Mouse (Mus musculus) thymus, postnatal 0 days (tissue): ENCODE data around the gene Runx1. TPM values are rescaled to one million over a fixed set of nuclear protein-coding genes. Genes with fewer than 3 reads are reported as not detected.

Source experiments
- DNase-seq: peaks from one replicate; pipeline ENCODE4 v3.0.0-alpha.2; 2015; ENCODE audit warnings: low spot score
- polyA plus RNA-seq: library from polyadenylated mRNA; unstranded; fragments of >200 nt; fragmentation: Nextera tagmentation; extraction: Ambion mirVana; gene quantifications from 2 replicates; pipeline ENCODE4 v1.2.1, GENCODE M21; 2015

Runx1 gene
- polyA plus RNA-seq, 1 experiment from 2014 or later, result 45.5 TPM

DNA sequence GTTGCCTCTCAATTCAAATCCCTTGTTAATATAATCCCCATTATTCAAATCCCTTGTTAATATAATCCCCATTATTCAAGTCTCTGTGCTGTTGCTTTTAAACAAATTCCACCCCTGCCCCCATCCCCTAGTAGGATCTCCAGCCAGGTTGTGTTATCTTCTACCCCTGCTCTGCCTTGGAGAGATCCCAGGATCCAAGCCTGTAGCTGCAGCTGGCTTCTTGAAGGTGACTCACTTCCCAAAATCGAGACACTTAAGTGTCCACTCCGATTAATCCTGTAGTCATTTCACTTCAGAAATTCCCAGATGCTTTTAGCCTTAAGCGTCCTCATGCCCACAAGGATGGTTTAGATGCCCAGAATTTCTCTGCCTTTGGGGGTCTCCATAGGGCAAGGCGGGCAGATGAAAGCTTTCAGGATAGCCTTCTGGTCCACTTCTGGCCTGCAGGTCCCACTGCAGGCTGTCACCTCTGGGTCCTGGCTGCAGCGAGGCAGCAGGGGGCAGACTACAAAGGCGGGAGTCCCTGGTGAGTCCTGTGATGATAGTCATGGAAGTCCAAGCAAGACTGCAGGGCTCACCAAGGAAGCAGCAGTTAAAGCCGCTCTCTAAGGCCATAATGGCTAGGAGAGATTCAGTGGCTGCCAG is 1.8 kb upstream of the Runx1 start:
- DNase-seq, result peak; percentile 58

- no peak for DNase-seq
These were observed 734 bp upstream of the Runx1 start for GRCm38 (mm10) chr16:92826683-92827082.

GRCm38 (mm10) chr16:92825204-92825843 is 625 bp downstream of the Runx1 start:
- DNase-seq, result peak; percentile 58

GRCm38 (mm10) chr16:92824723-92825203 is 1.2 kb downstream of the Runx1 start:
- no peak for DNase-seq

DNA sequence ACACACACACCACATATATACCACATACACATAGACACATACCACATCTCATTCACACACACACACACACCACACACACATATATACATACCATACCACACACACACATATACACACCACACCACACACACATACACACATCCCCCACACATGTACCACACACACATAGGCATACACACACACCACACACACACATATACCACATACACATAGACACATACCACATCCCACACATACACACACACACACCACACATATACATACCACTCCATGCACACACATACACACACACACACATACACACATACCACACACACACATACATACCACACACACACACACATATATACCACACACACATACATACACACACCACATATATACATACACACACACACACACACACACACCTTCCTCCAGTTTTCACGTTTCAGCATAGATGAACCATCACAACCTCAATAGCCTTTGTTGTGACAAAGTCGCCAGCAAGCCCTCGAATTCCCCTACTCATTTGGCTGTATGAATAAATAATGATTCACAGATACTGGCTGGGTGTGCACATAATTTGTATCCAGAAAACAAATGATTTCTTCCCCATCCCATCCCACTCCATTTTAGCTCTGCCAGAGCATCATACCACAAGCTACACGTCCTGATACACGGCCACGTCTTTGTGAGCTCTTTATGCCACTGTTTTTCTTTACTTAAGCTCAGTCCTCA is 1.8 kb downstream of the Runx1 start:
- no peak for DNase-seq

GRCm38 (mm10) chr16:92823381-92823862 is 2.5 kb downstream of the Runx1 start:
- DNase-seq, result peak; percentile 34

DNA sequence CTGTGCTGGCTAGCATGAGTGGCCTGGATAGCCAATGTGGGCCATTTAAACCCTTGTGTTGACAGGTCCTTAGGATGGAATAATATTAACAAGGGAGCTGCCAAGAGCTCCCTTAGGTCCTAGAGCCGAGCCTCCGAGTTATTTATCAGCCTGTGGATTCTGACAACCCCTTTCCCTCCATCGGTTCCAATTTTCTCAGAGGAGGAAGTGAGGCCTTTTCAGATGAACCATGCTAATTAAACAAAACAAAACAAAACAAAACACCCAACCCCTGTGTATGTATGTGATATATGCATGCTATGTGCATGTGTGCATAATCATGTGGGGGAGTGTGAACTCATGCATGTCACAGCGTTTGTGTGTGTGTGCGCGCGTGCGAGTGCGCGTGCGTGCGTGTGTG is 3.3 kb downstream of the Runx1 start:
- DNase-seq, result no peak

DNA sequence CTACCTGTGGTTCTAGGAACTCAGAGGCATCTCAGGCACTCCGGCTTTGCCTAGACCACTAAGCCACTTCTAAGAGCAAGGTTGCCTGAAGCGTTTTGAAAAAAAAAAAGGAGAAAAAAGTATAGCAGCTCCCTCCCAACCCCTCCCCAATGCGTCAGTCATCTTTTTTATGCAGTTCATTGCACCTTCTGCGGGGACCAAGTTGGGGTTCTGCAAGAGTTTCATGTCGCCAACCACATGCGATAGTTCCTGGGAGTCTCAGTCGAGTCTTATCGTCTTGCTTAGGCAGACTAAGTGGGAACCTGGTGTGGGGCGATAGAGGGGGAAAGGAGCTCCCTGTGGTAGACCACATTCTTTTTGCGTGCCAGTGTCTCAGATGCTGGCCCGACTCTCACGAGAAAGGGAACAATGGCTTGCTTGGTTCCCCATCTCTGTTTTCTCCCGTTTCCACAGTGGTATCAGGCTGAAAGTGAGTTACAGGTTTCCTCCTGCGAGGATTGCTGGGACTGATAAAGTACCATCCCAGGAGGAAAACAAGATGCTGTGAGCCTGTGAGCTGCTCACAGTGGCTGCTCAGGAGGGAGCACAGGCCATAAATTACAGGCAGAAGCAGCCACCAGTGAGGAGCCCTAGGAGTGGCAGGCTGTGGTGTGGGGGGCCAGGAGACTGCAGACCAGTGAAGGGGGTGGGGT is 3.9 kb downstream of the Runx1 start:
- DNase-seq, result peak; percentile 82

DNA sequence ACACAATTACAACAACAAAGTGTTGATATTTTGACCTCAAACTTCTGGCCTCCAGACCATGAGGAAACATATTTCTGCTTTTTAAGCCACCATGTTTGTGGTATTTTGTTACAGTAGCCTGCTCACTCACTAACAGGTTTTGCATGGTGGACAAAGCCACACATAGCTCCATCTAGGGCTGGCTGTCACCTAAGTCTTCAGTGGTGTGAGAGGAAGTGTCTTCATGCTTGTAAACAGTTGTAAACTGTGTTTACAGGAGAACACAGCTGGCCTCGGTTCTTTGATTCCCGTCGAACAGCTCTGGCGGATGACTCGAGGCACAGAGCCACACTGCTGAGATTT is 4.4 kb downstream of the Runx1 start:
- DNase-seq, result no peak

GRCm38 (mm10) chr16:92820451-92820850 is 5.5 kb downstream of the Runx1 start:
- no peak for DNase-seq

DNA sequence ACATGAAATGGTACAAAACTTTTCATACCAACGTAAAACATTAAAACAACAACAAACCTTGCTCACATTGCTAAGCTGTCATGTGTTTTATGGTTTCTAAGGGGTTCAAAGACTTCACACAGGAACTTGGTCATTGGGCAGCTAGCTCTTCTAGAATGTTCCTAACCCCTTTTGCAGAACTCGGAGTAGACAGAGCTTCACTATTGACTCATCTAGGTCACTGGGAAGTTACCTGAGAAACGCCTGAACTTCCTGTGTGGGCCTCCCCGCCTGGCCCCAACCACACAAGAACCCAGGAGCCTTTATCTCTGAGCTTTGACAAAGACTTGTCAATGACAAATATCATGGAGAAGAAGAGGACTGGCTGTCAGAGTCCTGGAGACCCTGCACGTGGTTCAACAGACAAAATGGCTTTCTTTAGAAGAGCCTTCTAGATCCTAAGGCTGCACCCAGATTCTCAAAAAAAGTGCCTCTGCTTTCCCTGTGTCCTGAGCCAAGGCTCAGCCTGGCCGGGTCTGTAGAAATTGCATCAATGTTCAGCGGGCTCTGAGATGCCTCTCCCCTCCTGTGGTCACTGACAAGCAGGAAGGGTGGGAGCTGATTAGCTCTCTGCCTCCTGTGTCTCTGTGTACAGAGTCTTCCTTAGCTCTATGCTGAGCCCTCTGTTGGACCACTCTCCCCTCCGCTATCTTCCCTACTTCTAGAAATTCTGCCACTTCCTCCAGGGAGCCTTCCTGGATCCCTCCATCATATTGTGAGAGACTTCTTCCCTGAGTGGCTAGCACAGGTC is 7.3 kb downstream of the Runx1 start:
- DNase-seq, result peak; percentile 53

DNA sequence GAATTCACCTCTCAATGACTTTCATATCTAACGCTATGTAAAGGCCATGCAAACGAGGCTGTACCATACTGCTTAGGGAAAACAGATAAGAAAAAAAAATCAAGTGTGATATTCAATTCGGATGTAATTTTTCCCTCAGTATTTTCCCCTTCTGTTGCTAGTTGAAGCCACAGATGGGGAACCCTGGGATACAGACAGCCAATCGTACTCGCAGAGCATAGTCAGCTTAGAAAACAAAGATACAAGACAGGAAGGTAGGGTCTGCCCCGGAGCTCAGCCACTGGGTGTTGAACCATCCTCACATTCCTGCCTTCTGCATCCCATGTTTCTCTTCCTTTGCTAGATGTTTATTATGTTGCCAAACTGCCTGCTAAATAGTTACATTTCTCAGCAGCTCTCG is 9.9 kb downstream of the Runx1 start:
- no peak for DNase-seq

DNA sequence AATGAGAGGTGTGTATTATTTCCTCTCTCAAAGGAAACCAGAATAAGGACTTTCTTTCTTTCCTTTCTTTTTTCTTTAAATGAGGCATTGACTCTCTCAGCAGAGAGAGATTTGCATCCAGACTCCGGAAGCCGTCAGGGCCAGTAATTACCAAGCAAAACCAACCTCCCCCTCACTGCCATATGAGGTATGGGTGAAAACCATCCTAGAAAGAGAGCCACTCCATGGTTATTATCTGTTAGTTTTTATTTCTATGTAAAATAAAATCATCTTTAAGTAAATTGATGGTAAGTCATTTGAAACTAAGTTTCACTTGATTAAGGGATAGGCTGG is 10.8 kb downstream of the Runx1 start:
- DNase-seq, result no peak

DNA sequence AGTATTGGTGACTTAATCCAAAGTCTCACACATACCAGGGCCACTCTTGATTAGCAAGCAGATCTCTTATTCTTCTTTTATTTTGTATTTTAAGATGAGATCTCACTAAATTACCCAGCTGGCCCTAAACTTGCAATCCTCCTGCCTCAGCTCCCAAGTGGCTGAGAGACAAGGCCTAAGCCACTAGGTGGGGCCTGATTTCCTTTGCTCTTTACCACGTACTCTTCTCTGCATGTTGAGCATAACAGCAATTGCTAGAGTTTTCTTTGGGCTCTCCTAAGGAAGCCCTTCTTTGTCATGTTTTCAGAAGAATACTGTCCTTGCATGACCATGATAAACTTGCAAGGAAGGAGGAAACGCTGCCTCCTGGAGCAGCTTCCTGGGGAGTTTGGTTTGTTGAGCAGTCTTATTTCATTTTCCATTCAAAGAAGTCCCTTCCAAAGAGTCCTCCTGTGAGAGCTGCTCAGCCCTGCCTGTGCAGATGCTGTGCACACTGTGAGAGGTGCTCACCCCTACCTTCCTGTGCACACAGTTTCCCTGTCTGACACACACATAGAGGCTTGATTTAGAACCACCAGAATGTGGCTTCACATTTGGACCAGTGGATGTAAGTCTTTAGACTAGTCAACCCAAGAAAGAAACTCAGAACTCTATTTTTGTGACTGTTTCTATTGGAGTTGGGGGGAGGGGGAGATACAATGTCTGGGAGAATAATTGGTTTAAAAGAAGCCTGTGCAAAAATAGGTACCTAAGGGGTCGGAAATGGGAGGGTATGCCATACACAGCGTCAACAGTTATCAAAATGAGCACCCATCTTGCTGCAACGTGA is 11.4 kb downstream of the Runx1 start:
- DNase-seq, result peak; percentile 50

DNA sequence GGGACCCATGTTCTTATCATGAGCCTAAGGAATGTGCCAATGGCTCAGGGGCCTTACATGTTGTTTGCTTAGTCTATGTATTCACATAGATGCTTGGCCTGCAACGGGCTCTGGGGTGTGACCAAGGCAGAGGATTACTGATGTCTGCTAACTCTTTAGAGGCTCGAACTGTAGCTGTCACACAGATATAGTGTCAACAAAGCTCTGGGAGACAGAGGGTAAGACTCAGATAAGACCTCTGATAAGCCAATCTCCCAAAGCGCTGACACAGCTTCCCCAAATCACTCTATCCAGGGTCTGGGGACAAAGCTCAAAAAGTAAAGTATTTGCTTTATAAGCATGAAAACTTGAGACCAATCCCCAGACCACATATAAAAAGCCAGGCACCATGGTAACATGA is 13.5 kb downstream of the Runx1 start:
- DNase-seq, result no peak

DNA sequence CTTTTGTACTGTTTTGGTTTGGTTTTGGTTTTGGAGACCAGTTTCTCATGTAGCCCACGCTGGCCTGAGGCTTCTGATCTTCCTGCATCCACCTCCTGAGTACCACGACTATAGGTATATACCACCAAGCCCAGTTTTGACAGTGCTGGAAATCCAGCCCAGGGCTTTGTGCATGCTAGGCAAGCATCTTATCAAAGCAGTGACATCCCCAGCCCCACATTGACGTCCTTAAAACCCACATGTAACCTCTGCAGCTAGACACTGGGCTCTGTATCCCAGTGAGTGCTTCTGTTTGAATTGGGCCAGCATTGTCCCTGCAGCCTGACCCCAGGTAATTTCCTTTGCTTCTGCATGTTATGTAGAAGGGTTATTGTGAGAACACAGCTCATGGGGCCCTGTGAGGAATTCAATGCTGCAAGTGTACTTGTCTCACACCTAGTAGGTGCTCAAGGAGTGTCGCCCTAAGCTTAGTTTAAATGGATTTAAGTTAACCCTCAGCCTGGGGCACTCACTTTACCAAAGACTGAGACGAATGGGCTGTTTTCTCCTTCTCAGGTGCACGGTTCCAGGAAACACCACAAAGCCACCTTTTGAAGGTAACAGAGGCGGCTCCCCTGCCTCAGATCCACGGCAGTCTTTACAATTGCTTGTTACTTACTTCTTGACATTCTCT is 15.2 kb downstream of the Runx1 start:
- DNase-seq, result no peak

DNA sequence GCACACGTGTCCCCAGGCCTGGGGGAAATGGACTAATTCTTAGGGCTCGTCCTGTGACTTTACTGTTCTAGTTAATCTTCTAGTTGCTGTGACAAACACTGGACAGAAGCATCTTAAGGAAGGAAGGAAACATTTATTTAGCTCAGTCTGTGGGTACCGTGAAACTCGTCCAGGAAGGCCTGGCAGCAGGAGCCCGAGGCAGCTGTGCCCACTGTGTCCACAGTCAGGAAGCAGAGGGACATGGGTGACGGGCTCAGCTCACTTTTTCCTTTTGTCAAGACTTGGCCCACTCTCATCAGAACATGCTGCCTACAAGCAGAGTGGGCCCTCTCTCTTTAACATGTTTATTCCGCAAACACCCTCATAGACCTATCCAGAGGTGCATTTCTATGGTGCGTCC is 18.2 kb downstream of the Runx1 start:
- DNase-seq, result no peak

- peak; percentile 54 for DNase-seq
These were observed 22.8 kb downstream of the Runx1 start for GRCm38 (mm10) chr16:92803076-92803580.

GRCm38 (mm10) chr16:92801567-92801966 is 24.4 kb downstream of the Runx1 start:
- peak; percentile 94 for DNase-seq
